Mouse (Mus musculus) erythroblast, embryonic 14.5 days (primary cell): Measurements from ENCODE around the gene Ttc16. TPM values are rescaled to one million over a fixed set of nuclear protein-coding genes. Genes with fewer than 3 reads are reported as not detected.

Experiments
- H3K27me3 ChIP-seq: 2 replicates; pipeline ENCODE4 v1.6.1; 2012; ENCODE audit warnings: inconsistent platforms; ENCODE audit not compliant: control insufficient read depth
- H3K36me3 ChIP-seq: 2 replicates; pipeline ENCODE4 v1.6.1; 2012; ENCODE audit warnings: mild to moderate bottlenecking, inconsistent platforms; ENCODE audit not compliant: control insufficient read depth
- H3K4me1 ChIP-seq: 2 replicates; pipeline ENCODE4 v1.6.1; 2012; ENCODE audit warnings: inconsistent platforms; ENCODE audit not compliant: control insufficient read depth
- H3K4me3 ChIP-seq: replicated peaks from 2 replicates; pipeline ENCODE3; 2012; ENCODE audit warnings: moderate library complexity, mild to moderate bottlenecking, inconsistent platforms
- H3K9me3 ChIP-seq: 2 replicates; pipeline ENCODE4 v1.6.1; 2012; ENCODE audit warnings: low read length, inconsistent platforms, mixed read lengths; ENCODE audit not compliant: control insufficient read depth
- GATA1 ChIP-seq: IDR thresholded peaks from 2 replicates; pipeline ENCODE4 v1.6.1; 2012; ENCODE audit warnings: low read length, inconsistent platforms, mixed read lengths
- TAL1 ChIP-seq: IDR thresholded peaks from 3 replicates; pipeline ENCODE4 v1.6.1; 2012; ENCODE audit warnings: low read length, inconsistent platforms, mixed read lengths
- polyA plus RNA-seq: library from polyadenylated mRNA; stranded (reverse); fragments of >175 nt; gene quantifications from 2 replicates; pipeline ENCODE4 v1.2.3, GENCODE M21; 2012

Ttc16 gene
- polyA plus RNA-seq, 1 experiment = not detected

- TF ChIP-seq TAL1 = no peak
- no peak for TF ChIP-seq GATA1
These were observed 61.1 kb downstream of the Ttc16 start for GRCm38 (mm10) chr2:32714117-32714986.

GRCm38 (mm10) chr2:32712934-32713817 is 62.3 kb downstream of the Ttc16 start, which contains the start of gene Cdk9:
Gene Cdk9, minus strand, starts transcription at chr2:32713076.
- H3K36me3 ChIP-seq = peaks cover 35% of the 10 kb centered on the region
- peaks cover 2% of the 10 kb centered on the region; the same call in 1 of the 2 replicates for H3K27me3 ChIP-seq
- H3K9me3 ChIP-seq = no peaks in the 10 kb centered on the region
- H3K4me3 ChIP-seq = peak within 1 kb of the TSS; percentile 92
- peaks cover 44% of the 10 kb centered on the region for H3K4me1 ChIP-seq
- TF ChIP-seq GATA1 = no peak
- TF ChIP-seq TAL1 = no peak

More at GRCm38 (mm10) chr2:32714117-32714986, 61.1 kb downstream of the Ttc16 start:
- H3K4me1 ChIP-seq = peaks cover 38% of the 10 kb centered on the region
- H3K36me3 ChIP-seq = peaks cover 23% of the 10 kb centered on the region
- no peaks in the 10 kb centered on the region for H3K9me3 ChIP-seq
- H3K4me3 ChIP-seq = peak overlapping the region; percentile 92
- peaks cover 2% of the 10 kb centered on the region; the same call in 1 of the 2 replicates for H3K27me3 ChIP-seq

DNA sequence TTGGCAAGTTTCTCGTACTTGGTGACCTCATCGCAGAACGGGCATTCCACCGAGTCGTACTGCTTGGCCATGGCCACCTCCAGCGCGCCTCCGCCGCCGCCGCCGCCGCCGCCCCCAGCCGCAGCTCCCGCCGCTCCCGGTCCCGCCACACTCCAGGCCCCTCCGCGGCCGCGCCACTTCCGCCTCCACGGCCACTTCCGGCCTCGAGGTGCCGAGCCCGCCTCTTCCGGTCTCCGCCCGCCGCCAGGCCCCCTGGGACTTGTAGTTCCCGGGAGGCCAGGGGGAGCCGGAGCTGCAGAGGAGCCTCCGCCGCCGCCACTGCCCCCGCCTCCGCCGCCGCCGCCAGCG is 62.9 kb downstream of the Ttc16 start:
- Histone ChIP-seq H3K9me3 (no peaks in the 10 kb centered on the region), H3K27me3 (peaks cover 2% of the 10 kb centered on the region; the same call in 1 of the 2 replicates), H3K36me3 (peaks cover 41% of the 10 kb centered on the region), H3K4me3 (peak overlapping the region; percentile 92), H3K4me1 (peaks cover 45% of the 10 kb centered on the region)
- TF ChIP-seq TAL1 (no peak), GATA1 (no peak)

DNA sequence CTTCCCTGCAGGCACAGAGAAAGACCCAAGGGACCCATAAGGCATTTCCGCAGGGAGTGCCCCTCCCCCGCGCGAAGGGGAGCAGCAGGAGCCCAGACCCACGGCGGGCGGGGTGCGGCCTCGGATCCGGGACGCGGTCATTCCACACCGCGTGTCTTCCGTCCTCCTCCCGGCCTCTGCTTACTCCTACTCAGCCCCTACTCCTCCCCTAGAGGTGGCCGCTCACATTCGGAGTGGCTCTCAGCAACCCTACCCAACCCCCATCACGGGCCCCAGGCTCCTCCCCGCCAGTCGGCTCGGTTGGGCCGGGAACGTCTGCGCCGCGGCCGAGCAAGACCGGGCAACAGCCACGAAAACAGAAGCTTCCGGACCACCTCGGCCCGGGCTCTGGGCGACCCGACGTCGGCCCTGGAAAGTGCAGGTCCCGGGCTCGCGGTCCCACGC is 63.3 kb downstream of the Ttc16 start:
- Histone ChIP-seq H3K36me3 (peaks cover 46% of the 10 kb centered on the region), H3K27me3 (peaks cover 2% of the 10 kb centered on the region; the same call in 1 of the 2 replicates), H3K9me3 (no peaks in the 10 kb centered on the region), H3K4me1 (peaks cover 45% of the 10 kb centered on the region), H3K4me3 (peak overlapping the region; percentile 92)
- TF ChIP-seq GATA1 = no peak
- no peak for TF ChIP-seq TAL1

DNA sequence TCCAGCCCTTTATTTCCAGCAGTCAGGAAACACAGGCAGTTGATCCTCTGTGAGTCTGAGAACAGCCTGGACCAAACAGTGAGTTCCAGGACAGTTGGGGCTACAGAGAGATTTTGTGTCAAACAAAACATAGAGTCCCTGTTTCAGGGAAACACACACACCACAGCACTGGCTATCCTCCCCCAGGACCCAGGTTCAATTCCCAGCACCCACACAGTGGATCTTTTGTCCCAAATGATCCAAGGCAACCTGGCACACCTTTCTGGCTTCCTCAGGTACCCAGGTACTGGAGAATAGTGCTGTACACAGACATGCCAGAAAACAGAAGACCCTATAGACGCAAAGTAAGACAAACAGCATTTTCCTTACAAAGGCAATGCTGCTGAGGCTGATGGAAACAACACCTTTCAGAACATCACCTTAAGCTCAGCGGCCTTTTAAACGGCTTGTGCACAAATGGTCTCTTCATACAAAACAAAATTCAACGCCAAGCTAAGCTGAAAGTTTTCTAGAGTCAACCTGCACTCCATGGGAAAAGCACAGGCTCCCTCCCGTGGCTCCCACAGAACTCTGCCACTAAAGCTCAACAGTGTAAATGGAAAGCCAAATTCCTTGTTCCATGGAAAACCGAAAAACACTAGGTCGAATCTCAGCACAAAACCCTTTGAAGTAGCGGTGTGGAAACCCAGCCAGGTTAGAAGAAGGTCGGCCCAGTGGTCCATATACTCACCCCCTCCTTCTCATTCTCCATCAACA is 64.0 kb downstream of the Ttc16 start:
- Histone ChIP-seq H3K9me3 (no peaks in the 10 kb centered on the region), H3K4me3 (peak overlapping the region; percentile 92), H3K27me3 (peaks cover under 1% of the 10 kb centered on the region; the same call in 1 of the 2 replicates), H3K36me3 (peaks cover 52% of the 10 kb centered on the region), H3K4me1 (peaks cover 48% of the 10 kb centered on the region)
- no peak for TF ChIP-seq GATA1
- TF ChIP-seq TAL1 = no peak

DNA sequence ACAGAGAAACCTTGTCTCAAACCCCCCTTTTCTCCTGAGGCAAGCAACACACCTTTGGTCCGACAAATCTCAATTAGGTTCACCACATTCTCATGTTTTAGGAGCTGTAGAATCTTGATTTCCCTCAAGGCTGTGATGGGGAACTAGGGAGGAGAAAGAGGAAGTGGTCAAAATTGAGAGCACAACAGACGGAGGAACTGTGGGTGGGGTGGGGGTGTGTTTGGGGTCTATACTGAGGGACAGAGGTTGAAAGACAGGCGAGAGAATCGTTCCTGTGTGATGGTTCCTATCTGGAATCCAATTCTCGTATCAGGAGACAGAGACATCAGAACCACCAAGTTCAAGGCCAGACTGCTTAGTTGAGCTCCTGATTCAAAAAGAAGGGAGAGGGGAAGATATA is 65.0 kb downstream of the Ttc16 start:
- TF ChIP-seq GATA1 (no peak), TAL1 (no peak)
- Histone ChIP-seq H3K4me1 (peaks cover 48% of the 10 kb centered on the region), H3K27me3 (no peaks in the 10 kb centered on the region), H3K4me3 (no peak overlapping the region), H3K36me3 (peaks cover 63% of the 10 kb centered on the region), H3K9me3 (no peaks in the 10 kb centered on the region)

- no peaks in the 10 kb centered on the region for H3K27me3 ChIP-seq
- peaks cover 48% of the 10 kb centered on the region for H3K4me1 ChIP-seq
- H3K9me3 ChIP-seq = no peaks in the 10 kb centered on the region
- H3K36me3 ChIP-seq = peaks cover 71% of the 10 kb centered on the region
- H3K4me3 ChIP-seq = no peak overlapping the region
- TF ChIP-seq TAL1 = no peak
- TF ChIP-seq GATA1 = no peak
These were observed 65.8 kb downstream of the Ttc16 start for GRCm38 (mm10) chr2:32709521-32710137.

DNA sequence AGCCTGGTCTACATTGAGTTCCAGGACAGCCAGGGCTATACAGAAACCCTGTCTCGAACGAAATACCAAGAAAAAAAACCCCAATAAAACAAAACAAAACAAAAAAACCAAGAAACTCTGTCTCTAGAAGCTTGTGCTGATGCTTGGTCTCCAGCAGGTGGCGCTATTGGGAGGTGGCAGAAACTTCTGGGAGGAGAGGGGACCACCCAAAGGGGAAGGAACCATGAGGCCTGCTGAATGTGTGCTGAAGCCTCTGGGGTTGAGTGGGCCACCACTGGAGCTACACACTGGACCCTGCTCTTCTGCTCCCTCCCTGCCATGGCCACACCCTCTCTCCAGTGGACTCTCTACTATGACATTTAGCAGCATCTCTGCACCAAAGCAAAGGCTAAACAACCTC is 66.8 kb downstream of the Ttc16 start:
- no peak overlapping the region for H3K4me3 ChIP-seq
- H3K36me3 ChIP-seq = peaks cover 80% of the 10 kb centered on the region
- no peaks in the 10 kb centered on the region for H3K9me3 ChIP-seq
- H3K4me1 ChIP-seq = peaks cover 39% of the 10 kb centered on the region
- TF ChIP-seq GATA1 = no peak
- TF ChIP-seq TAL1 = no peak
- no peaks in the 10 kb centered on the region for H3K27me3 ChIP-seq

Other genes with a start within 250 kb of the Ttc16 start
- 0.03 and 0.06 TPM in 2 replicates for gene Fam102a, start 240.3 kb downstream of the Ttc16 start, polyA plus RNA-seq
- gene Dpm2, start 204.8 kb downstream of the Ttc16 start, polyA plus RNA-seq = 1.2 and 1.7 TPM in 2 replicates
- gene Pip5kl1, start 200.8 kb downstream of the Ttc16 start, polyA plus RNA-seq = not detected in 2 replicates
- not detected in 2 replicates for gene 9430097D07Rik, start 199.9 kb downstream of the Ttc16 start, polyA plus RNA-seq
- 0.21 and 0.30 TPM in 2 replicates for gene St6galnac4, start 188.5 kb downstream of the Ttc16 start, polyA plus RNA-seq
- 0.52 and 0.89 TPM in 2 replicates for gene St6galnac6, start 175.9 kb downstream of the Ttc16 start, polyA plus RNA-seq
- gene Ak1, start 153.9 kb downstream of the Ttc16 start, polyA plus RNA-seq = 0.08 TPM in 1 of 2 replicates, not detected in the other
- 0.60 and 0.69 TPM in 2 replicates for gene Eng, start 129.0 kb downstream of the Ttc16 start, polyA plus RNA-seq
- gene Fpgs, start 71.5 kb downstream of the Ttc16 start, polyA plus RNA-seq = 1.0 and 1.2 TPM in 2 replicates
- gene Cdk9, start 62.6 kb downstream of the Ttc16 start, polyA plus RNA-seq = 6.1 and 10.2 TPM in 2 replicates
- gene Sh2d3c, start 54.6 kb downstream of the Ttc16 start, polyA plus RNA-seq = 0.04 and 0.06 TPM in 2 replicates
- not detected in 2 replicates for gene 6330409D20Rik, start 34.6 kb downstream of the Ttc16 start, polyA plus RNA-seq
- gene Tor2a, start 18.4 kb downstream of the Ttc16 start, polyA plus RNA-seq = 1.5 and 2.4 TPM in 2 replicates
- gene Ptrh1, start 153 bp upstream of the Ttc16 start, polyA plus RNA-seq = 0.06 TPM in 1 of 2 replicates, not detected in the other
- gene Cfap157, start 8.8 kb upstream of the Ttc16 start, polyA plus RNA-seq = not detected in 2 replicates
- 0.02 and 0.03 TPM in 2 replicates for gene Stxbp1, start 71.6 kb upstream of the Ttc16 start, polyA plus RNA-seq
- 0.11 and 0.13 TPM in 2 replicates for gene Fam129b, start 100.5 kb upstream of the Ttc16 start, polyA plus RNA-seq
- 157 and 173 TPM in 2 replicates for gene Rpl12, start 185.9 kb upstream of the Ttc16 start, polyA plus RNA-seq
- gene Lrsam1, start 186.0 kb upstream of the Ttc16 start, polyA plus RNA-seq = 0.18 and 0.20 TPM in 2 replicates
- 4.3 and 7.0 TPM in 2 replicates for gene Slc2a8, start 206.4 kb upstream of the Ttc16 start, polyA plus RNA-seq